Mouse (Mus musculus) lung, embryonic 15.5 days (tissue): Measurements from ENCODE around the gene Plekha6. TPM values are rescaled to one million over a fixed set of nuclear protein-coding genes. Genes with fewer than 3 reads are reported as not detected.

Source experiments
- ATAC-seq: fragments of 200-750 bp; cut with Nextera tagmentation; 2 replicates; pipeline ENCODE4 v1.8.0; 2017; ENCODE audit warnings: moderate number of reproducible peaks, borderline replicate concordance; ENCODE audit not compliant: low FRiP score, low TSS enrichment; ENCODE audit errors: extremely low read depth
- H3K27ac ChIP-seq: fragments of 300-500 bp; sonication (generic); 2 replicates; pipeline ENCODE4 v1.5.1; 2015; ENCODE audit warnings: moderate library complexity, mild to moderate bottlenecking, inconsistent platforms
- H3K27me3 ChIP-seq: fragments of 300-500 bp; sonication (generic); 2 replicates; pipeline ENCODE4 v1.6.1; 2015; ENCODE audit warnings: inconsistent platforms
- H3K36me3 ChIP-seq: fragments of 300-500 bp; sonication (generic); 2 replicates; pipeline ENCODE4 v1.6.1; 2015; ENCODE audit warnings: inconsistent platforms
- H3K4me1 ChIP-seq: fragments of 300-500 bp; sonication (generic); 2 replicates; pipeline ENCODE4 v1.6.1; 2015; ENCODE audit warnings: inconsistent platforms
- H3K4me2 ChIP-seq: fragments of 300-500 bp; sonication (generic); 2 replicates; pipeline ENCODE4 v1.6.1; 2015; ENCODE audit warnings: inconsistent platforms, mild to moderate bottlenecking, moderate library complexity
- H3K4me3 ChIP-seq: fragments of 300-500 bp; sonication (generic); 2 replicates; pipeline ENCODE4 v1.5.1; 2015; ENCODE audit warnings: mild to moderate bottlenecking, inconsistent platforms
- H3K9ac ChIP-seq: fragments of 300-500 bp; sonication (generic); 2 replicates; pipeline ENCODE4 v1.6.1; 2015; ENCODE audit warnings: inconsistent platforms
- H3K9me3 ChIP-seq: fragments of 300-500 bp; sonication (generic); 2 replicates; pipeline ENCODE4 v1.6.1; 2016; ENCODE audit warnings: inconsistent platforms
- WGBS: fragments of 180-500 bp; shearing (Covaris S2); methylation state at CpG from one replicate; pipeline ENCODE4 v1.1.7; 2015; 5-methylcytosine and 5-hydroxymethylcytosine counted together
- polyA plus RNA-seq: library from polyadenylated mRNA; unstranded; fragments of >200 nt; fragmentation: Nextera tagmentation; extraction: Ambion mirVana; gene quantifications from 2 replicates; pipeline ENCODE4 v1.2.1, GENCODE M21; 2015

The Plekha6 gene
- polyA plus RNA-seq, 1 experiment from 2014 or later, result 7.6 TPM

DNA sequence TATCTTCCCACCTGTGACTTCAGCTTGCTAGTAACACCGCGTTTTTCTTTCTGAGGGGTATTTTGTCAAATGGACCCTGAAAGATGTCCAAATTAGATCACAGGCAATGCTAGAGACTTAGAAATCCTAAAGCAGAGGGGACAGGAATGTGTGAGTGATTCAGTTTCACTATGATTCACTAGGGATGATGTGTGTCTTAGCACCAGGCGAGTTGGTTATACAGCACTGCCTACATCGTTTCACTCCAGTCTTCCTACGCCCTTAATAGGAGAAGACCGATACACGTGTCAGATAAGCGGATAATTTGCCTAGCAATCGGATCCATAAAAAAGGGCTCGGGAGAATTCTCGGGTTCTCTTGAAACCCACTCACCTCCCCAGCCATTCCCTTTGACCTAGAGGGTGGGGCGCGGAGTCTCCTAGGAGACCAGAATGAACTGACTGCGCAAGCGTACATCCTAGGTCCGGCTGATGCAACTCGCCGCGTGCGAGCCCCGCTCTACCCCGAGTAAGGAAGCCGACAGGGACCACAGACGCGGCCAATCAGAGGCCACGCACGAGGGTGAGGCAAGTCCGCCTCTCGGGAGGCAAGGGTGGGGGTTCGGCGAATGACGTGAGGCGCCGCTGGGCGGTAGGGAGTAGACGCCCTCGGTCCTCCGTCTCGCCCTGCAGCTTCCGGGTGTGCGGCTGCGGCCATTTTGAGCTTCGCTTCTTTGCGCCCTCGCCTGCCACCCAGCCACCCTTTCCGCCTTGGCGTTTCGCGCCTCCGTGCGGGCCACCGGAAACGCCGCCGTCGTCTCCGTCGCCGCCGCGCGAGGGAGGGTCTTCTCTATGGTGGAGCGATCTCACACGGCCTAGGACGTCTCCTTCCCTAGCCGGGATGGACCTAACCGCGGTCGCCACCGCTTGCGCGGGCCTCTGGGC lies 33.1 kb upstream of the Plekha6 start, which contains the start of gene Ppp1r15b:
Gene Ppp1r15b (plus strand): TSS at position 506 of the 923 bp plus-strand sequence.
- ATAC-seq, result peak; percentile 99
- Histone ChIP-seq H3K4me2 (peak within 1 kb of the TSS; percentile 89), H3K4me3 (peak within 1 kb of the TSS; percentile 77), H3K9ac (peak within 1 kb of the TSS; percentile 94), H3K27me3 (no peaks in the 10 kb centered on the region), H3K4me1 (peaks cover 15% of the 10 kb centered on the region), H3K9me3 (no peaks in the 10 kb centered on the region), H3K27ac (peak within 1 kb of the TSS; percentile 98), H3K36me3 (no peaks in the 10 kb centered on the region)
- under 1% methylated on average over 72 of the region's 72 CpGs for WGBS

GRCm38 (mm10) chr1:133131561-133131905 lies 32.5 kb upstream of the Plekha6 start:
- Histone ChIP-seq H3K36me3 (peaks cover 5% of the 10 kb centered on the region; the same call in 1 of the 2 replicates), H3K4me1 (peaks cover 19% of the 10 kb centered on the region), H3K9me3 (no peaks in the 10 kb centered on the region), H3K27me3 (no peaks in the 10 kb centered on the region), H3K4me2 (peak overlapping the region; percentile 89), H3K4me3 (peak overlapping the region; percentile 77), H3K27ac (peak overlapping the region; percentile 98), H3K9ac (peak overlapping the region; percentile 94)
- WGBS, result under 1% methylated on average over 35 of the region's 35 CpGs
- ATAC-seq, result no peak; the same call in 1 of the 2 replicates

DNA sequence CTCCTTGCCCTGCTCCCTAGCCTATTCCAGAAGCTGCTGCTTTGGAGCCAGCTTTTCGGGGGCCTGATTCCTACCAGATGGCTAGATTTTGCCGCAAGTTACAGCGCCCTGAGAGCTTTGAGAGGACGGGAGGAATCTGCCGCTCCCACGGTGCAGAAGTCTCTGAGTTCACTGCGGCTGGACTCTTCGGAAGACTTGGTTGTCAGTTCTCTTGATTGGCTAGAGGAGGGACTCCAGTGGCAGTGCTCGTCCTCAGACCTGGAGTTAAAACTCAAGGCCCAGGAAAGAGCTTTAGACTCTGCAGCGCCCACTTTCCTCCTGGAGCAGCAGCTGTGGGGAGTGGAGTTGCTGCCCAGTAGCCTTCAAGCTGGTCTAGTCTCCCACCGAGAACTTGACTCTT lies 32.1 kb upstream of the Plekha6 start:
- H3K9ac ChIP-seq, result peak overlapping the region; percentile 94
- H3K9me3 ChIP-seq, result no peaks in the 10 kb centered on the region
- no peaks in the 10 kb centered on the region for H3K27me3 ChIP-seq
- H3K4me3 ChIP-seq, result peak overlapping the region; percentile 77
- no peak for ATAC-seq
- peaks cover 19% of the 10 kb centered on the region for H3K4me1 ChIP-seq
- H3K27ac ChIP-seq, result peak overlapping the region; percentile 98
- peaks cover 9% of the 10 kb centered on the region for H3K36me3 ChIP-seq
- peak overlapping the region; percentile 89 for H3K4me2 ChIP-seq
- under 1% methylated on average over 11 of the region's 11 CpGs for whole genome bisulfite sequencing

GRCm38 (mm10) chr1:133132388-133133326 lies 31.4 kb upstream of the Plekha6 start:
- H3K27ac ChIP-seq, result peak overlapping the region; percentile 98; the same call in 1 of the 2 replicates
- no peaks in the 10 kb centered on the region for H3K9me3 ChIP-seq
- peaks cover 19% of the 10 kb centered on the region for H3K4me1 ChIP-seq
- 3% methylated on average over 26 of the region's 26 CpGs for WGBS
- no peaks in the 10 kb centered on the region for H3K27me3 ChIP-seq
- peak overlapping the region; percentile 94 for H3K9ac ChIP-seq
- peak overlapping the region; percentile 89 for H3K4me2 ChIP-seq
- peaks cover 16% of the 10 kb centered on the region for H3K36me3 ChIP-seq
- no peak for ATAC-seq
- peak overlapping the region; percentile 77 for H3K4me3 ChIP-seq

DNA sequence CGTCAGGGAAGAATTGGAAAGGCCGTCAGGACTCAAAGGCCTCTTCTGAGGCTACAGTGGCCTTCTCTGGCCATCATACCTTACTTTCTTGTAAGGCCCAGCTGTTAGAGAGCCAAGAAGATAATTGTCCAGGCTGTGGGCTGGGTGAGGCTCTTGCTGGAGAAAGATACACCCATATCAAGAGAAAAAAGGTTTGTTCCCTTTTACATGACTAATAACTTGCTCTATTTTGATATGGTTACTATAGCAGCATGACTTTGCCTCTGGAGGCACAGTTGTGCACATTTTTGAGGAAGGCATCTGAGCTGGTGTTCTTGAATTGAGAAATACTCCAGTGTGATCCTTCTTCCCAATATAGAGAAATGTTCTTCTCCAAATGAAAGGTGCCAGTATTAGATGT lies 30.6 kb upstream of the Plekha6 start:
- Histone ChIP-seq H3K9me3 (no peaks in the 10 kb centered on the region), H3K36me3 (peaks cover 24% of the 10 kb centered on the region), H3K4me1 (peaks cover 19% of the 10 kb centered on the region), H3K27ac (no peak overlapping the region), H3K27me3 (no peaks in the 10 kb centered on the region), H3K4me3 (peak overlapping the region; percentile 77), H3K4me2 (peak overlapping the region; percentile 89), H3K9ac (peak overlapping the region; percentile 94)
- 7% methylated on average over 2 of the region's 2 CpGs for WGBS
- ATAC-seq, result no peak

DNA sequence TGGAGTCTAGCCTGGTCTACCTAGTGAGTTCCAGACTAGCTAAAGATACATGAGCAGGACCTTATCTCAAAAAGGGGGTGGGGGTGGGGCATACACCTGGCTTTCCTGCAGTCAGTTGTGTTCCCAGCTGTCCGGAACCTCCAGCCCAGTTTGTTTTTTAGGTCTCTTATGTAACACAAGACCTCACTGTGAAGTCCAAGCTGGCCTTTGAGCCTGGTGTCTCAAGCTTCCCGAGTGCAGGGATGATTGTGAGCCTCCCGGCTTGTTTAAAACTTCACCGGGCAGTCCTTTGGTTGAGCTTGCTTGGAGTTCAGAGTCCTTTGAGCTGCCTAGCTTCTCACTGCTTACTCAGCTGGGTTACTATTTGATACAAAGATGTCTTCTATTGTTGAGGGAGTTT lies 29.9 kb upstream of the Plekha6 start:
- no peak for ATAC-seq
- peaks cover 30% of the 10 kb centered on the region for H3K36me3 ChIP-seq
- WGBS, result 6% methylated on average over 4 of the region's 4 CpGs

GRCm38 (mm10) chr1:133134881-133135280 lies 29.1 kb upstream of the Plekha6 start:
- no peaks in the 10 kb centered on the region for H3K27me3 ChIP-seq
- peak overlapping the region; percentile 94 for H3K9ac ChIP-seq
- no peak for ATAC-seq
- no peaks in the 10 kb centered on the region for H3K9me3 ChIP-seq
- H3K4me1 ChIP-seq, result peaks cover 19% of the 10 kb centered on the region
- H3K36me3 ChIP-seq, result peaks cover 37% of the 10 kb centered on the region
- H3K27ac ChIP-seq, result no peak overlapping the region
- H3K4me3 ChIP-seq, result peak overlapping the region; percentile 77
- H3K4me2 ChIP-seq, result peak overlapping the region; percentile 89
- WGBS, result 7% methylated on average over 4 of the region's 4 CpGs

More for the DNA sequence above, 29.9 kb upstream of the Plekha6 start:
- H3K27me3 ChIP-seq, result no peaks in the 10 kb centered on the region
- peak overlapping the region; percentile 94 for H3K9ac ChIP-seq
- no peaks in the 10 kb centered on the region for H3K9me3 ChIP-seq
- peaks cover 19% of the 10 kb centered on the region for H3K4me1 ChIP-seq
- peak overlapping the region; percentile 77 for H3K4me3 ChIP-seq
- H3K27ac ChIP-seq, result no peak overlapping the region
- H3K4me2 ChIP-seq, result peak overlapping the region; percentile 89

DNA sequence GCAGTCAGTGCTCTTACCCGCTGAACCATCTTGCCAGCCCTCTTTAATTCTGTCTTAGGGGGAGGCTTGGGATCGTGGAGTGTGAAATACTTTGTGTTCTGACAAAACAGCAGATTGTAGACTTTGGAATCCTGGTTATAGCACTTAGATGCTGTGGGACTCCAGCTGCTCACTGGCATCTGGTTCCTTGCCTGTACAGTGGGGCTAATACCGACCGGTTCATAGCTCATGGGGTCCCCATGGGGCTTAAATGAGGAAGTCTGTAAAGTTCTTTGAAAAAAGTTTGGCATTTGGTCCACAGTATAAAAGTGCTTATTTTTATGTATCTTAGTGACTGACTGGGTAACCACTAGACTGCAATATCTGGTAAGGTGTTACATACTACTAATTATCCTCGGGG lies 28.2 kb upstream of the Plekha6 start:
- WGBS, result 59% methylated on average over 5 of the region's 5 CpGs
- ATAC-seq, result no peak
- H3K9ac ChIP-seq, result no peak overlapping the region
- no peaks in the 10 kb centered on the region for H3K27me3 ChIP-seq
- H3K36me3 ChIP-seq, result peaks cover 46% of the 10 kb centered on the region
- H3K4me1 ChIP-seq, result peaks cover 15% of the 10 kb centered on the region
- peak overlapping the region; percentile 89 for H3K4me2 ChIP-seq
- no peaks in the 10 kb centered on the region for H3K9me3 ChIP-seq
- H3K27ac ChIP-seq, result no peak overlapping the region
- H3K4me3 ChIP-seq, result peak overlapping the region; percentile 77; the same call in 1 of the 2 replicates

- peaks cover 15% of the 10 kb centered on the region for H3K4me1 ChIP-seq
- ATAC-seq, result no peak
- H3K9me3 ChIP-seq, result no peaks in the 10 kb centered on the region
- H3K9ac ChIP-seq, result no peak overlapping the region
- H3K4me3 ChIP-seq, result no peak overlapping the region
- no peak overlapping the region for H3K4me2 ChIP-seq
- H3K27ac ChIP-seq, result no peak overlapping the region
- H3K27me3 ChIP-seq, result no peaks in the 10 kb centered on the region
- WGBS, result 87% methylated on average over 1 of the region's 1 CpGs
- H3K36me3 ChIP-seq, result peaks cover 60% of the 10 kb centered on the region
Measured at GRCm38 (mm10) chr1:133138401-133138800, 25.6 kb upstream of the Plekha6 start.

DNA sequence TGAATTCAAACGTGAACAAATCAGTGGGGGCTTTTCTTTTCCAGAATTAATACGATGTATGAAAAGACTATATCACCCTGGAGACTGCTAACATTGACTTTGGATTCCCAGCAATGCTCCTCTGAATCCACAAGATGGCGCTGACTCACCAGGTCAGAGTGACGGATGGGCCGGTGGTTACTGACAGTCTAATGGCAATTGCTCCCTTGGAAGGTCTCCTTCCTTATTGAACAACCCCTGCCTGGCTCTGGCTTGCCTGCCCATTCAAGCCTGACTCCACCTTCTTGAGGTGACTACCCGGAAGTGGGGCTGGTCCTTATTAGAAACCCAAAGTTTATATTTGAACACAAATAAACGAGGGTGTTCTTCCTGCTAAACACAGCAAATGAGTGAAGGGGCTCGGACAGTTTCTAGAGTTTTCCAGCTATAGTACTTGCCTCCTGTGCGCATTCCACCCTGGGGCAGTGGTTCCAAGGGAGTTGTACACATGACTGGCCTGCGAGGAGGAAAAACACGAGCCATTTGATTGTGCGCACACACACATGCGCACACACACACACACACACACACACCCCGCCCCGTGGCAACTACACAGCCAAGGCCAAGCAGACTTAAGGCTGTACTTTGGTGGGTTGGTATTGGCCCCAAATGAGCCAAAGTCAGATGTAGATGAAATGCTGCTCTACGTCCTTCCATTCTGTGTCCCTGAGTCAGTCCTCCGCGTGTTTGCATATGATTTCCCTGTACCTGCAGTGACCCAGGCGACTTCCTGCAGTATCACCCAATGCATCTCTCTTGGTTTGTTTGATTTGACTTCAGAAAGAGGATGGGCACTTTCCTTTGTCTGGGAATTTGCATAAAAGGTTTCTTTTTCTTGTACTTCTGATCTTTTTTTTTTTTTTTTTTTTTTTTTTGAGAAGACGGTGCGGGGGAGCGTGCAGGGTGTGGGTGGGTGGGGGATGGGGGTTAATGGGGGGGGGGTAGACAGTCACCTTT lies 17.7 kb upstream of the Plekha6 start:
- Histone ChIP-seq H3K27me3 (no peaks in the 10 kb centered on the region), H3K9me3 (no peaks in the 10 kb centered on the region), H3K9ac (no peak overlapping the region), H3K27ac (no peak overlapping the region), H3K4me1 (peaks cover 4% of the 10 kb centered on the region; the same call in 1 of the 2 replicates), H3K4me3 (no peak overlapping the region), H3K36me3 (peaks cover 9% of the 10 kb centered on the region; the same call in 1 of the 2 replicates), H3K4me2 (no peak overlapping the region)
- 54% methylated on average over 22 of the region's 22 CpGs for WGBS
- ATAC-seq, result 0 out of 2 replicates have a peak, but pooled peaks have one; percentile 49
